Mouse (Mus musculus): ENCODE measurements around the gene Nek6. TPM values are rescaled to one million over a fixed set of nuclear protein-coding genes. Genes with fewer than 3 reads are reported as not detected.

Nek6 gene
- polyA plus RNA-seq, 1 experiment from 2014 or later: 75.3 TPM

GRCm38 (mm10) chr2:38556721-38557120 lies 45.3 kb downstream of the Nek6 start:
- no peaks in the 10 kb centered on the region for H3K27me3 ChIP-seq (ENCODE audit: insufficient read depth, low read length)
- H3K4me2 ChIP-seq (replicated peaks; ENCODE audit: low read depth, low read length): no peak overlapping the region
- ATAC-seq (ENCODE audit: low FRiP score, low TSS enrichment): no peak
- no peak overlapping the region for H3K27ac ChIP-seq (ENCODE audit: low read length)
- no peak overlapping the region for H3K9ac ChIP-seq (replicated peaks; ENCODE audit: low read length)
- H3K4me3 ChIP-seq (ENCODE audit: low read length): no peak overlapping the region
- 94% methylated on average over 3 of the region's 3 CpGs for WGBS
- H3K36me3 ChIP-seq (ENCODE audit: insufficient read depth, low read length): peaks cover 28% of the 10 kb centered on the region
- no peaks in the 10 kb centered on the region for H3K9me3 ChIP-seq (ENCODE audit: low read length)
- peaks cover 8% of the 10 kb centered on the region for H3K4me1 ChIP-seq (ENCODE audit: insufficient read depth, low read length)

GRCm38 (mm10) chr2:38560296-38561227 lies 49.1 kb downstream of the Nek6 start:
- no peak for ATAC-seq (ENCODE audit: low FRiP score, low TSS enrichment)
- H3K36me3 ChIP-seq (ENCODE audit: insufficient read depth, low read length): peaks cover 33% of the 10 kb centered on the region
- H3K27ac ChIP-seq (ENCODE audit: low read length): no peak overlapping the region
- no peak overlapping the region for H3K4me3 ChIP-seq (ENCODE audit: low read length)
- H3K9me3 ChIP-seq (ENCODE audit: low read length): no peaks in the 10 kb centered on the region
- WGBS: 72% methylated on average over 17 of the region's 17 CpGs
- H3K4me2 ChIP-seq (replicated peaks; ENCODE audit: low read depth, low read length): no peak overlapping the region
- no peak overlapping the region for H3K9ac ChIP-seq (replicated peaks; ENCODE audit: low read length)
- H3K27me3 ChIP-seq (ENCODE audit: insufficient read depth, low read length): no peaks in the 10 kb centered on the region
- H3K4me1 ChIP-seq (ENCODE audit: insufficient read depth, low read length): no peaks in the 10 kb centered on the region

- no peaks in the 10 kb centered on the region for H3K27me3 ChIP-seq (ENCODE audit: insufficient read depth, low read length)
- H3K9ac ChIP-seq (replicated peaks; ENCODE audit: low read length): no peak overlapping the region
- no peak overlapping the region for H3K4me3 ChIP-seq (ENCODE audit: low read length)
- 87% methylated on average over 4 of the region's 4 CpGs for WGBS
- H3K36me3 ChIP-seq (ENCODE audit: insufficient read depth, low read length): peaks cover 43% of the 10 kb centered on the region
- H3K4me1 ChIP-seq (ENCODE audit: insufficient read depth, low read length): no peaks in the 10 kb centered on the region
- no peaks in the 10 kb centered on the region for H3K9me3 ChIP-seq (ENCODE audit: low read length)
- ATAC-seq (ENCODE audit: low FRiP score, low TSS enrichment): no peak
- no peak overlapping the region for H3K4me2 ChIP-seq (replicated peaks; ENCODE audit: low read depth, low read length)
- no peak overlapping the region for H3K27ac ChIP-seq (ENCODE audit: low read length)
Observed at GRCm38 (mm10) chr2:38562596-38562995, 51.2 kb downstream of the Nek6 start.

GRCm38 (mm10) chr2:38571971-38572601 lies 60.6 kb downstream of the Nek6 start:
- Histone ChIP-seq H3K27ac (ENCODE audit: low read length) (no peak overlapping the region), H3K4me1 (ENCODE audit: insufficient read depth, low read length) (no peaks in the 10 kb centered on the region), H3K9ac (replicated peaks; ENCODE audit: low read length) (no peak overlapping the region), H3K4me2 (replicated peaks; ENCODE audit: low read depth, low read length) (no peak overlapping the region), H3K4me3 (ENCODE audit: low read length) (no peak overlapping the region), H3K27me3 (ENCODE audit: insufficient read depth, low read length) (no peaks in the 10 kb centered on the region), H3K36me3 (ENCODE audit: insufficient read depth, low read length) (peaks cover 27% of the 10 kb centered on the region), H3K9me3 (ENCODE audit: low read length) (no peaks in the 10 kb centered on the region)
- ATAC-seq (ENCODE audit: low FRiP score, low TSS enrichment): no peak
- 89% methylated on average over 23 of the region's 23 CpGs for WGBS

GRCm38 (mm10) chr2:38574697-38575096 lies 63.3 kb downstream of the Nek6 start:
- Histone ChIP-seq H3K4me2 (replicated peaks; ENCODE audit: low read depth, low read length) (no peak overlapping the region), H3K36me3 (ENCODE audit: insufficient read depth, low read length) (peaks cover 10% of the 10 kb centered on the region), H3K9ac (replicated peaks; ENCODE audit: low read length) (no peak overlapping the region), H3K4me3 (ENCODE audit: low read length) (no peak overlapping the region), H3K4me1 (ENCODE audit: insufficient read depth, low read length) (no peaks in the 10 kb centered on the region), H3K9me3 (ENCODE audit: low read length) (no peaks in the 10 kb centered on the region), H3K27me3 (ENCODE audit: insufficient read depth, low read length) (no peaks in the 10 kb centered on the region), H3K27ac (ENCODE audit: low read length) (no peak overlapping the region)
- ATAC-seq (ENCODE audit: low FRiP score, low TSS enrichment): no peak
- 94% methylated on average over 2 of the region's 2 CpGs for WGBS

- Histone ChIP-seq H3K36me3 (ENCODE audit: insufficient read depth, low read length) (peaks cover 9% of the 10 kb centered on the region), H3K27me3 (ENCODE audit: insufficient read depth, low read length) (no peaks in the 10 kb centered on the region), H3K9me3 (ENCODE audit: low read length) (no peaks in the 10 kb centered on the region), H3K4me1 (ENCODE audit: insufficient read depth, low read length) (no peaks in the 10 kb centered on the region), H3K27ac (ENCODE audit: low read length) (no peak overlapping the region), H3K4me2 (replicated peaks; ENCODE audit: low read depth, low read length) (no peak overlapping the region), H3K4me3 (ENCODE audit: low read length) (no peak overlapping the region), H3K9ac (replicated peaks; ENCODE audit: low read length) (no peak overlapping the region)
- 70% methylated on average over 13 of the region's 13 CpGs for WGBS
- peak; percentile 57; the same call in 1 of the 2 replicates for ATAC-seq (ENCODE audit: low FRiP score, low TSS enrichment)
Observed at GRCm38 (mm10) chr2:38578602-38579521, 67.4 kb downstream of the Nek6 start.

GRCm38 (mm10) chr2:38579528-38579927 lies 68.1 kb downstream of the Nek6 start:
- WGBS: 56% methylated on average over 1 of the region's 1 CpGs
- Histone ChIP-seq H3K4me1 (ENCODE audit: insufficient read depth, low read length) (no peaks in the 10 kb centered on the region), H3K36me3 (ENCODE audit: insufficient read depth, low read length) (peaks cover 9% of the 10 kb centered on the region), H3K27ac (ENCODE audit: low read length) (no peak overlapping the region), H3K4me3 (ENCODE audit: low read length) (no peak overlapping the region), H3K4me2 (replicated peaks; ENCODE audit: low read depth, low read length) (no peak overlapping the region), H3K27me3 (ENCODE audit: insufficient read depth, low read length) (no peaks in the 10 kb centered on the region), H3K9ac (replicated peaks; ENCODE audit: low read length) (no peak overlapping the region), H3K9me3 (ENCODE audit: low read length) (no peaks in the 10 kb centered on the region)
- ATAC-seq (ENCODE audit: low FRiP score, low TSS enrichment): no peak

GRCm38 (mm10) chr2:38583982-38584381 lies 72.5 kb downstream of the Nek6 start:
- no peak overlapping the region for H3K9ac ChIP-seq (replicated peaks; ENCODE audit: low read length)
- no peak for ATAC-seq (ENCODE audit: low FRiP score, low TSS enrichment)
- no peak overlapping the region for H3K4me3 ChIP-seq (ENCODE audit: low read length)
- H3K9me3 ChIP-seq (ENCODE audit: low read length): no peaks in the 10 kb centered on the region
- WGBS: 78% methylated on average over 2 of the region's 2 CpGs
- H3K27ac ChIP-seq (ENCODE audit: low read length): no peak overlapping the region
- H3K4me1 ChIP-seq (ENCODE audit: insufficient read depth, low read length): no peaks in the 10 kb centered on the region
- no peak overlapping the region for H3K4me2 ChIP-seq (replicated peaks; ENCODE audit: low read depth, low read length)
- peaks cover 33% of the 10 kb centered on the region for H3K36me3 ChIP-seq (ENCODE audit: insufficient read depth, low read length)
- H3K27me3 ChIP-seq (ENCODE audit: insufficient read depth, low read length): no peaks in the 10 kb centered on the region

- H3K27ac ChIP-seq (ENCODE audit: low read length): no peak overlapping the region
Observed at GRCm38 (mm10) chr2:38584514-38585378, 73.3 kb downstream of the Nek6 start.

More at GRCm38 (mm10) chr2:38584514-38585378, 73.3 kb downstream of the Nek6 start:
- Histone ChIP-seq H3K36me3 (ENCODE audit: insufficient read depth, low read length) (peaks cover 40% of the 10 kb centered on the region), H3K4me2 (replicated peaks; ENCODE audit: low read depth, low read length) (no peak overlapping the region), H3K9me3 (ENCODE audit: low read length) (no peaks in the 10 kb centered on the region), H3K4me1 (ENCODE audit: insufficient read depth, low read length) (no peaks in the 10 kb centered on the region), H3K9ac (replicated peaks; ENCODE audit: low read length) (no peak overlapping the region), H3K27me3 (ENCODE audit: insufficient read depth, low read length) (no peaks in the 10 kb centered on the region), H3K4me3 (ENCODE audit: low read length) (no peak overlapping the region)
- ATAC-seq (ENCODE audit: low FRiP score, low TSS enrichment): peak; percentile 44
- 49% methylated on average over 13 of the region's 13 CpGs for WGBS
